Mouse (Mus musculus) ES-Bruce4 (cell line): ENCODE results near the gene Gm21983. TPM values are rescaled to one million over a fixed set of nuclear protein-coding genes. Genes with fewer than 3 reads are reported as not detected.

Source experiments
- H3K27ac ChIP-seq: 2 replicates; pipeline ENCODE4 v1.5.1; 2012; ENCODE audit warnings: low read length, inconsistent platforms; ENCODE audit not compliant: insufficient read depth
- H3K27me3 ChIP-seq: 2 replicates; pipeline ENCODE4 v1.6.1; 2012; ENCODE audit warnings: mild to moderate bottlenecking, low read length, inconsistent platforms; ENCODE audit not compliant: control insufficient read depth, poor library complexity, insufficient read depth, severe bottlenecking
- H3K36me3 ChIP-seq: 2 replicates; pipeline ENCODE4 v1.6.1; 2012; ENCODE audit warnings: inconsistent platforms, mild to moderate bottlenecking, low read length, moderate library complexity; ENCODE audit not compliant: control insufficient read depth, poor library complexity, insufficient read depth, severe bottlenecking
- H3K4me1 ChIP-seq: one replicate; pipeline ENCODE4 v1.8.1; 2011; ENCODE audit warnings: low read length; ENCODE audit not compliant: control insufficient read depth, insufficient read depth
- H3K4me3 ChIP-seq: 2 replicates; pipeline ENCODE4 v1.5.1; 2011; ENCODE audit warnings: low read depth, mild to moderate bottlenecking, low read length
- H3K9ac ChIP-seq: 2 replicates; pipeline ENCODE4 v1.6.1; 2012; ENCODE audit warnings: low read depth, mild to moderate bottlenecking, inconsistent platforms; ENCODE audit not compliant: poor library complexity, severe bottlenecking
- H3K9me3 ChIP-seq: replicated peaks from 2 replicates; pipeline ENCODE4 v1.6.1; 2012; ENCODE audit warnings: mild to moderate bottlenecking, low read length, inconsistent platforms; ENCODE audit not compliant: control insufficient read depth, poor library complexity, insufficient read depth, severe bottlenecking
- CTCF ChIP-seq: IDR thresholded peaks from one replicate; pipeline ENCODE4 v1.8.1; 2011; ENCODE audit warnings: low read depth, low read length
- EP300 ChIP-seq: IDR thresholded peaks from 2 replicates; pipeline ENCODE4 v1.6.1; 2011; ENCODE audit warnings: low read depth, low read length; ENCODE audit not compliant: insufficient read depth
- POLR2A ChIP-seq: IDR thresholded peaks from one replicate; pipeline ENCODE4 v1.8.1; 2011; ENCODE audit warnings: low read length; ENCODE audit not compliant: insufficient read depth
- polyA plus RNA-seq: library from polyadenylated mRNA; stranded (reverse); fragments of >200 nt; gene quantifications from 2 replicates; pipeline ENCODE4 v1.2.4, GENCODE M21; 2011; ENCODE audit warnings: low read depth; ENCODE audit not compliant: missing spikeins, insufficient read depth, insufficient read length

Gm21983 gene
- polyA plus RNA-seq, 1 experiment, result not detected

- TF ChIP-seq CTCF, result no peak
- Histone ChIP-seq H3K9me3 (no peaks in the 10 kb centered on the region), H3K9ac (no peak overlapping the region), H3K36me3 (no peaks in the 10 kb centered on the region), H3K4me3 (no peak overlapping the region), H3K4me1 (peaks cover 2% of the 10 kb centered on the region), H3K27me3 (no peaks in the 10 kb centered on the region), H3K27ac (no peak overlapping the region)
Measured at GRCm38 (mm10) chr7:27161744-27162143, 19.1 kb downstream of the Gm21983 start.

- Histone ChIP-seq H3K36me3 (no peaks in the 10 kb centered on the region), H3K27ac (no peak overlapping the region), H3K9me3 (no peaks in the 10 kb centered on the region), H3K9ac (no peak overlapping the region), H3K4me3 (no peak overlapping the region), H3K4me1 (peaks cover 3% of the 10 kb centered on the region), H3K27me3 (no peaks in the 10 kb centered on the region)
- TF ChIP-seq CTCF (no peak), POLR2A (no peak), EP300 (no peak)
Measured at GRCm38 (mm10) chr7:27160921-27161320, 20.0 kb downstream of the Gm21983 start.

GRCm38 (mm10) chr7:27159882-27160281 is 21.0 kb downstream of the Gm21983 start:
- Histone ChIP-seq H3K4me3 (no peak overlapping the region), H3K27ac (peak overlapping the region; percentile 18; the same call in 1 of the 2 replicates)

GRCm38 (mm10) chr7:27159256-27159655 is 21.6 kb downstream of the Gm21983 start:
- Histone ChIP-seq H3K9ac (no peak overlapping the region), H3K36me3 (no peaks in the 10 kb centered on the region), H3K4me3 (no peak overlapping the region), H3K27ac (no peak overlapping the region), H3K9me3 (no peaks in the 10 kb centered on the region), H3K4me1 (peaks cover 3% of the 10 kb centered on the region), H3K27me3 (no peaks in the 10 kb centered on the region)
- no peak for TF ChIP-seq CTCF
- no peak for TF ChIP-seq EP300
- TF ChIP-seq POLR2A, result no peak

More at GRCm38 (mm10) chr7:27159882-27160281, 21.0 kb downstream of the Gm21983 start:
- H3K36me3 ChIP-seq, result no peaks in the 10 kb centered on the region
- no peaks in the 10 kb centered on the region for H3K9me3 ChIP-seq
- no peak overlapping the region for H3K9ac ChIP-seq
- peaks cover 3% of the 10 kb centered on the region for H3K4me1 ChIP-seq
- TF ChIP-seq POLR2A (no peak), EP300 (0 out of 2 replicates have a peak, but pooled peaks have one; percentile 5), CTCF (peak; percentile 97)
- no peaks in the 10 kb centered on the region for H3K27me3 ChIP-seq

- no peak overlapping the region for H3K4me3 ChIP-seq
- no peak overlapping the region for H3K27ac ChIP-seq
- TF ChIP-seq CTCF (no peak), EP300 (no peak), POLR2A (no peak)
- no peaks in the 10 kb centered on the region for H3K36me3 ChIP-seq
- H3K27me3 ChIP-seq, result no peaks in the 10 kb centered on the region
- H3K9ac ChIP-seq, result no peak overlapping the region
- no peaks in the 10 kb centered on the region for H3K9me3 ChIP-seq
- H3K4me1 ChIP-seq, result peaks cover 3% of the 10 kb centered on the region
Measured at GRCm38 (mm10) chr7:27158171-27158570, 22.7 kb downstream of the Gm21983 start.

GRCm38 (mm10) chr7:27156005-27156404 is 24.9 kb downstream of the Gm21983 start:
- Histone ChIP-seq H3K27ac (no peak overlapping the region), H3K27me3 (no peaks in the 10 kb centered on the region), H3K4me3 (no peak overlapping the region), H3K9ac (no peak overlapping the region), H3K36me3 (no peaks in the 10 kb centered on the region), H3K9me3 (no peaks in the 10 kb centered on the region), H3K4me1 (peaks cover 3% of the 10 kb centered on the region)
- TF ChIP-seq CTCF (no peak), POLR2A (no peak), EP300 (no peak)
